Mouse (Mus musculus) neural tube, embryonic 11.5 days (tissue): Measurements from ENCODE around the gene Zfp872. TPM values are rescaled to one million over a fixed set of nuclear protein-coding genes. Genes with fewer than 3 reads are reported as not detected.

Experiments used
- ATAC-seq: fragments of 200-750 bp; cut with Nextera tagmentation; 2 replicates; pipeline ENCODE4 v1.8.0; 2017; ENCODE audit warnings: moderate number of reproducible peaks, mild to moderate bottlenecking, moderate TSS enrichment, moderate library complexity; ENCODE audit not compliant: insufficient read depth, low FRiP score, low TSS enrichment
- DNase-seq: peaks from one replicate; pipeline ENCODE4 v3.0.0-alpha.2; 2015; ENCODE audit warnings: low spot score
- H3K27ac ChIP-seq: fragments of 300-500 bp; sonication (generic); 2 replicates; pipeline ENCODE4 v1.5.1; 2014; ENCODE audit warnings: low read depth, mild to moderate bottlenecking, low read length
- H3K27me3 ChIP-seq: fragments of 300-500 bp; sonication (generic); 2 replicates; pipeline ENCODE4 v1.6.1; 2014; ENCODE audit warnings: mild to moderate bottlenecking, low read length, mixed read lengths; ENCODE audit not compliant: control insufficient read depth, insufficient read depth
- H3K36me3 ChIP-seq: fragments of 300-500 bp; sonication (generic); 2 replicates; pipeline ENCODE4 v1.6.1; 2014; ENCODE audit warnings: mild to moderate bottlenecking, low read length, moderate library complexity, mixed read lengths; ENCODE audit not compliant: control insufficient read depth, insufficient read depth
- H3K4me1 ChIP-seq: fragments of 300-500 bp; sonication (generic); 2 replicates; pipeline ENCODE4 v1.6.1; 2014; ENCODE audit warnings: low read length, mixed read lengths; ENCODE audit not compliant: control insufficient read depth, insufficient read depth
- H3K4me2 ChIP-seq: fragments of 300-500 bp; sonication (generic); 2 replicates; pipeline ENCODE4 v1.6.1; 2014; ENCODE audit warnings: low read depth, mild to moderate bottlenecking, moderate library complexity
- H3K4me3 ChIP-seq: fragments of 300-500 bp; sonication (generic); 2 replicates; pipeline ENCODE4 v1.5.1; 2014; ENCODE audit warnings: low read depth, low read length
- H3K9ac ChIP-seq: fragments of 300-500 bp; sonication (generic); 2 replicates; pipeline ENCODE4 v1.6.1; 2014; ENCODE audit warnings: mild to moderate bottlenecking, low read length
- H3K9me3 ChIP-seq: fragments of 300-500 bp; sonication (generic); 2 replicates; pipeline ENCODE4 v1.6.1; 2016; ENCODE audit warnings: low read length; ENCODE audit not compliant: control insufficient read depth
- WGBS: fragments of 180-500 bp; shearing (Covaris S2); extraction: QIAGEN DNeasy Blood & Tissue Kit; methylation state at CpG from one replicate; pipeline ENCODE4 v1.1.7; 2014; 5-methylcytosine and 5-hydroxymethylcytosine counted together
- polyA plus RNA-seq: library from polyadenylated mRNA; unstranded; fragments of >200 nt; fragmentation: Nextera tagmentation; extraction: Ambion mirVana; gene quantifications from 2 replicates; pipeline ENCODE4 v1.2.1, GENCODE M21; 2014

Gene Zfp872
- polyA plus RNA-seq, 1 experiment from 2014 or later, result 0.15 TPM

DNA sequence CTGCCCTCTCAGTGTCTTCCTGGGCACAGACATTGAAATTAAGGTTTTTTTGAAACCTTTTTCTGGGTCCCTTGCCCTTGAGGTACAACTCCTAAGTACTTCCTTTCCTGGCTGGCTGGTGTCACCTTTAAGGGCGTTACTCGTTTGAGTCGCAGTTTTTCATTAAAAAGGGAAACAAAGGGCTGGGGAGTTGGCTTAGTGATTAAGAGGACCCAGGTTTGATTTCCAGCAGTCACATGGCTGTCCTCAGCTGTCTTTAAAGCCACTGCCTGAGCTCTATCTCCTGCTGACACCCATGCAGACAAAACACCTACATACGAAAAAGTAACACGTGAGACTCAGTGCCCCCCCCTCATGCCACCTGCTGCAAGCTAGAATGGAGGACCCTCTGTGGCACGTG is 21.9 kb upstream of the Zfp872 start:
- WGBS, result 50% methylated on average over 6 of the region's 6 CpGs
- DNase-seq, result no peak

GRCm38 (mm10) chr9:22166686-22167085 is 21.2 kb upstream of the Zfp872 start:
- 89% methylated on average over 10 of the region's 10 CpGs for WGBS
- H3K27ac ChIP-seq, result no peak overlapping the region
- no peaks in the 10 kb centered on the region for H3K9me3 ChIP-seq
- ATAC-seq (no peak), DNase-seq (no peak)
- H3K36me3 ChIP-seq, result no peaks in the 10 kb centered on the region
- no peak overlapping the region for H3K4me3 ChIP-seq
- no peak overlapping the region for H3K9ac ChIP-seq
- H3K27me3 ChIP-seq, result no peaks in the 10 kb centered on the region
- no peak overlapping the region for H3K4me2 ChIP-seq
- H3K4me1 ChIP-seq, result no peaks in the 10 kb centered on the region

More for the DNA sequence above, 21.9 kb upstream of the Zfp872 start:
- Histone ChIP-seq H3K4me3 (no peak overlapping the region), H3K36me3 (no peaks in the 10 kb centered on the region), H3K27ac (no peak overlapping the region), H3K9me3 (no peaks in the 10 kb centered on the region), H3K27me3 (no peaks in the 10 kb centered on the region), H3K4me2 (no peak overlapping the region), H3K4me1 (no peaks in the 10 kb centered on the region), H3K9ac (no peak overlapping the region)
- ATAC-seq, result no peak

DNA sequence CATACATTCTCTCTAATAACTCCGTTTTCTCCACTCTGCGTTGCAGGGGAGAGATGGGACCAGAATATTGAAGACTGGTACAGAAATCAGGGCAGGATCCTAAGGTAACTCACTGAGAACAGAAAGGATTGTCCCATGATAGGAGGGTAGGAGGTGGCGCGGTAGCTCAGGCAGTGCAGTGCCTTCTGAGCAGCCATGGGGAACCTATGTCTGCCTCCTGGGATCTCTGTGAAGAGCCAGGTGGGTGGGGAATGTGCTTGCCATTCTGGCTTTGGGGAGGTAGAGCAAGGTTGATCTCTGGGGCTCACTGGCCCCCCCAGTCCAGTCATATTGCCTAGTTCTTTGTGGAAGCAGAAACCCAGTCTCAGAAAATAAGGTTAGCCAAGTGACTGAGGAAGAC is 20.1 kb upstream of the Zfp872 start:
- Histone ChIP-seq H3K27ac (no peak overlapping the region), H3K9ac (no peak overlapping the region), H3K9me3 (no peaks in the 10 kb centered on the region), H3K4me2 (no peak overlapping the region), H3K27me3 (no peaks in the 10 kb centered on the region), H3K4me1 (no peaks in the 10 kb centered on the region), H3K4me3 (no peak overlapping the region), H3K36me3 (no peaks in the 10 kb centered on the region)
- no peak for DNase-seq
- 96% methylated on average over 4 of the region's 4 CpGs for WGBS
- ATAC-seq, result no peak

DNA sequence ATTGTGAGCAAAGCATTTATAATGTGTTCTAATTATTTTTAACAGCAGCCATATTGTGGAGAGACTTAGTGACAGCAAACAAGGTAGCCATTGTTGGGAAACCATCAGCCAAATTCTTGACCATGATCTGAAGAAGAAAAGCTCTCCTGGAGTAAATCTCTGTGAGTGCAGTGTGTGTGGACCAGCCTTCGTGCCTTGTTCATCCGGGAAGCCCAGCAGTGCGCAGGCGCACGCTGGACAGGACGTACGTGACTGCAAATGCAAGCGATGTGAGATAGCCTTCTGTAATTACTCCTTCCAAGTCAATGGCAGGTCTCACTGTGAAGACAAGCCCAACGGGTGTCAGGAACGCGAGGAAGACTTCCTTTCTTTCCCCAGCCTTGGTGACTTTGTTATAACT is 18.6 kb upstream of the Zfp872 start:
- no peaks in the 10 kb centered on the region for H3K9me3 ChIP-seq
- H3K36me3 ChIP-seq, result no peaks in the 10 kb centered on the region
- no peaks in the 10 kb centered on the region for H3K27me3 ChIP-seq
- WGBS, result 91% methylated on average over 11 of the region's 11 CpGs
- H3K9ac ChIP-seq, result no peak overlapping the region
- no peak overlapping the region for H3K4me2 ChIP-seq
- ATAC-seq (no peak), DNase-seq (no peak)
- H3K4me1 ChIP-seq, result no peaks in the 10 kb centered on the region
- H3K4me3 ChIP-seq, result no peak overlapping the region
- no peak overlapping the region for H3K27ac ChIP-seq

DNA sequence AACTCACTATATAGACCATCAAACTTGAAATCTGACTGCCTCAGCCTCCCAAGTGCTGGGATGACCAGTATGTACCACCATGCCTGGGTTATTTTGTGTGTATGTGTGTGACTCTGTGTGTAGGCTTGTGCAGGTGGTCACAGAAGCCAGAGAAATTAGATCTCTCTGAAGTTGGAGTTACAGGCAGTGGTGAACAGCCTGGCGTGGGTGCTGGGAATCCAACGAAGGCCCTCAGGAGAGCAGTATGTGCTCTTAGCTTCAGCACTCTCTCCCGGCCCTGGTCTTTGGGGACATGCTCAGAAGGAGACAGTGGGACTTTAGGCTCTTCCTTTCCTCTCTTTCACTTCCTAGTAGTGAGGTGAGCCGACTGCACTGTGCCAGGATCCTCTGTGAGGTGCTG is 15.6 kb upstream of the Zfp872 start:
- Histone ChIP-seq H3K36me3 (no peaks in the 10 kb centered on the region), H3K9me3 (no peaks in the 10 kb centered on the region), H3K27me3 (no peaks in the 10 kb centered on the region), H3K9ac (no peak overlapping the region), H3K4me2 (no peak overlapping the region), H3K4me1 (no peaks in the 10 kb centered on the region), H3K4me3 (no peak overlapping the region), H3K27ac (no peak overlapping the region)
- DNase-seq, result no peak
- ATAC-seq, result no peak
- 83% methylated on average over 4 of the region's 4 CpGs for WGBS

DNA sequence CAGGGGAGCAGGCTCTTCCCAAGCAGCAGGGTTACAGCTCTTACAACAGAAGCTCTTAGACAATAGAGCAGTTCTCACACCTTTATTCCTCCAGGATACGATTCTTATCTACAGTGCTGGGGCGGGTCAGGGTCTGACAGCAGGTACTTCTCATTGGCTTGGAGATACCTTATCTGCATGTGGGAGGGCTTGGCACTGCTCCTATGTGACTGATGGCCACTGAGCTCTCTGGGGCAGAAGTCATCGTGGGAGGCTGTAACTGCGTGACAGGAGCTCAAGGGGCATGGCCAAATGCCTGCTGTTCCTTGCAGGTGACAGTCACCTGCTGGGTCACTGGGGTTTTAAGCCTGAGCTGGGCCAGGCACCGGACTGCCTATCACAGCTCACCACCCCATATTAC is 8.5 kb downstream of the Zfp872 start:
- Histone ChIP-seq H3K27ac (no peak overlapping the region), H3K27me3 (no peaks in the 10 kb centered on the region), H3K36me3 (no peaks in the 10 kb centered on the region), H3K9ac (no peak overlapping the region), H3K9me3 (peaks cover 11% of the 10 kb centered on the region), H3K4me1 (no peaks in the 10 kb centered on the region), H3K4me2 (no peak overlapping the region), H3K4me3 (no peak overlapping the region)
- WGBS, result 45% methylated on average over 5 of the region's 5 CpGs
- ATAC-seq (no peak), DNase-seq (no peak)

DNA sequence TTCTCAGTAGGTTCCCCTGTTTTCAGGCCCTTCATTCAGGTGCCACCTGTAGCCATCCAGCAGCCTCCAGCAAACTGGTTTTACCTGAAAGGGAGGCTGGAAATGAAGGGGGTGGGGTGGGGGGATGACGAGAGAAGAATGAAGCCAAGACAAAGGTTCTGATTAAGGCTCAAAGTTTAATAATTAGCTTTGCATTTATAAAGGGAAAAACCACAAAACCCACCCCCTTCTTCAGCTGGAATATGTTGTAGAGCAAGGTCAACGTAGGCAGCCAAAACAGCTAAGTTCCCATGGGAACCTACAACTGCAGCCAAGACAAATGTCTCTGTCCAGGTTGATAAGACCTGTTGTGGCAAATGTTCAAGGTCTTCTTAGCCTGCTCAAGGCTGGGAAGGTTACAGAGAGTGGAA is 25.9 kb downstream of the Zfp872 start:
- Histone ChIP-seq H3K36me3 (no peaks in the 10 kb centered on the region), H3K4me2 (no peak overlapping the region), H3K4me3 (no peak overlapping the region), H3K27me3 (no peaks in the 10 kb centered on the region), H3K27ac (no peak overlapping the region), H3K9me3 (no peaks in the 10 kb centered on the region), H3K4me1 (no peaks in the 10 kb centered on the region), H3K9ac (no peak overlapping the region)
- DNase-seq (no peak), ATAC-seq (no peak)
- WGBS, result 74% methylated on average over 2 of the region's 2 CpGs

DNA sequence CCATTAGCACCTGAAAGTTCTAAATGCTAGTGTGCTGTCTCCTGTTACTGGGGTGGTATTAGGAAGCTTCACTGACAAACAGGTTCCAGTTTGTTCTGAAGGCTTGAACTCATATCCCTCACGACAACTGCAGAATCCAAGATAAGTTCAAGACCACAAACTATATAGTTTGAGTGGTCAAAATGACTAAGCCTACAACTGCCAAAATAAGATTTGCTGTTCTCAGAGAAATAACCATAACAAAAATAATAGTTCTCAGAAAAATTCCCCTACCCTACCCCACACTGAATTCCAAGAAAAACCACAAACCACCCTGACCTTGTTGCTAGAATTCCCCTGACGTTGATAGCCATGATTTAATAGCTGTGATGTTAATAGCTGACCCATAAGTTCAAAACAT is 26.7 kb downstream of the Zfp872 start:
- Histone ChIP-seq H3K27ac (no peak overlapping the region), H3K36me3 (no peaks in the 10 kb centered on the region), H3K9ac (no peak overlapping the region), H3K27me3 (no peaks in the 10 kb centered on the region), H3K4me2 (no peak overlapping the region), H3K4me1 (no peaks in the 10 kb centered on the region), H3K4me3 (no peak overlapping the region), H3K9me3 (no peaks in the 10 kb centered on the region)
- 88% methylated on average over 2 of the region's 2 CpGs for WGBS
- ATAC-seq (no peak), DNase-seq (no peak)

- no peaks in the 10 kb centered on the region for H3K36me3 ChIP-seq
- H3K27ac ChIP-seq, result no peak overlapping the region
- no peak overlapping the region for H3K4me2 ChIP-seq
- DNase-seq, result no peak
- H3K27me3 ChIP-seq, result no peaks in the 10 kb centered on the region
- ATAC-seq, result no peak
- no peak overlapping the region for H3K9ac ChIP-seq
- H3K4me3 ChIP-seq, result no peak overlapping the region
- H3K9me3 ChIP-seq, result no peaks in the 10 kb centered on the region
- 55% methylated on average over 3 of the region's 3 CpGs for WGBS
- H3K4me1 ChIP-seq, result no peaks in the 10 kb centered on the region
Observed at GRCm38 (mm10) chr9:22216705-22217104, 28.8 kb downstream of the Zfp872 start.
